Mouse (Mus musculus) myocyte (in vitro differentiated cells): Measurements from ENCODE around the gene Ctps. TPM values are rescaled to one million over a fixed set of nuclear protein-coding genes. Genes with fewer than 3 reads are reported as not detected.

Experiments
- H3K27me3 ChIP-seq: one replicate; pipeline ENCODE4 v1.6.1; 2011; ENCODE audit not compliant: control insufficient read depth, insufficient read depth, insufficient read length
- H3K36me3 ChIP-seq: one replicate; pipeline ENCODE4 v1.6.1; 2011; ENCODE audit not compliant: control insufficient read depth, insufficient read depth
- H3K4me2 ChIP-seq: one replicate; pipeline ENCODE4 v1.6.1; 2011; ENCODE audit warnings: low read depth, control low read depth
- H3K4me3 ChIP-seq: one replicate; pipeline ENCODE4 v1.5.1; 2011; ENCODE audit warnings: mild to moderate bottlenecking, control low read depth, moderate library complexity
- H3K79me2 ChIP-seq: one replicate; pipeline ENCODE4 v1.6.1; 2011; ENCODE audit not compliant: control insufficient read depth, insufficient read depth
- H3ac ChIP-seq: one replicate; pipeline ENCODE4 v1.6.1; 2011; ENCODE audit not compliant: control insufficient read depth, insufficient read length
- CEBPB ChIP-seq: IDR thresholded peaks from 2 replicates; pipeline ENCODE4 v1.6.1; 2011; ENCODE audit warnings: mild to moderate bottlenecking, moderate library complexity; ENCODE audit not compliant: poor library complexity, insufficient read depth, severe bottlenecking
- E2F4 ChIP-seq: IDR thresholded peaks from one replicate; pipeline ENCODE4 v1.6.1; 2011; ENCODE audit warnings: mild to moderate bottlenecking, control low read depth, moderate library complexity; ENCODE audit not compliant: insufficient read depth
- MAX ChIP-seq: IDR thresholded peaks from one replicate; pipeline ENCODE4 v1.6.1; 2011; ENCODE audit warnings: low read depth, mild to moderate bottlenecking, control low read depth
- MYOD1 ChIP-seq, 3 experiments: IDR thresholded peaks; one replicate each; pipeline ENCODE4 v1.6.1; 2011; ENCODE audit warnings: control low read depth in 2 of 3, low read depth in 2 of 3, mild to moderate bottlenecking in 2 of 3, moderate library complexity in 1 of 3; ENCODE audit not compliant: insufficient read length in 2 of 3, control insufficient read depth in 1 of 3
- MYOG ChIP-seq, 3 experiments: IDR thresholded peaks; one replicate each; pipeline ENCODE4 v1.6.1; 2011; ENCODE audit warnings: control low read depth in 2 of 3, low read depth in 2 of 3, mild to moderate bottlenecking in 2 of 3; ENCODE audit not compliant: insufficient read length in 2 of 3, control insufficient read depth in 1 of 3, insufficient read depth in 1 of 3
- POLR2A ChIP-seq: IDR thresholded peaks from one replicate; pipeline ENCODE4 v1.6.1; 2011; ENCODE audit warnings: low read depth, mild to moderate bottlenecking, control low read depth, moderate library complexity; ENCODE audit not compliant: insufficient read length
- POLR2AphosphoS2 ChIP-seq: IDR thresholded peaks from one replicate; pipeline ENCODE4 v1.6.1; 2011; ENCODE audit warnings: low read depth, control low read depth; ENCODE audit not compliant: insufficient read length
- REST ChIP-seq: IDR thresholded peaks from one replicate; pipeline ENCODE4 v1.6.1; 2011; ENCODE audit warnings: mild to moderate bottlenecking, control low read depth, moderate library complexity; ENCODE audit not compliant: insufficient read depth, insufficient read length
- SRF ChIP-seq: IDR thresholded peaks from one replicate; pipeline ENCODE4 v1.6.1; 2011; ENCODE audit warnings: low read depth; ENCODE audit not compliant: control insufficient read depth, insufficient read length
- TCF12 ChIP-seq: IDR thresholded peaks from one replicate; pipeline ENCODE4 v1.6.1; 2011; ENCODE audit warnings: mild to moderate bottlenecking, control low read depth; ENCODE audit not compliant: poor library complexity, insufficient read depth, severe bottlenecking
- TCF3 ChIP-seq: IDR thresholded peaks from one replicate; pipeline ENCODE4 v1.6.1; 2011; ENCODE audit warnings: low read depth, control low read depth; ENCODE audit not compliant: insufficient read length
- USF1 ChIP-seq: IDR thresholded peaks from one replicate; pipeline ENCODE4 v1.6.1; 2011; ENCODE audit warnings: low read depth, mild to moderate bottlenecking, control low read depth, moderate library complexity
- polyA plus RNA-seq: library from polyadenylated mRNA; unstranded; fragments of >200 nt; fragmentation: generic; extraction: Trizol; gene quantifications from one replicate; pipeline ENCODE4 v1.2.1, GENCODE M21; 2012; ENCODE audit warnings: missing spikeins

Ctps gene
- polyA plus RNA-seq = 38.8 TPM

DNA sequence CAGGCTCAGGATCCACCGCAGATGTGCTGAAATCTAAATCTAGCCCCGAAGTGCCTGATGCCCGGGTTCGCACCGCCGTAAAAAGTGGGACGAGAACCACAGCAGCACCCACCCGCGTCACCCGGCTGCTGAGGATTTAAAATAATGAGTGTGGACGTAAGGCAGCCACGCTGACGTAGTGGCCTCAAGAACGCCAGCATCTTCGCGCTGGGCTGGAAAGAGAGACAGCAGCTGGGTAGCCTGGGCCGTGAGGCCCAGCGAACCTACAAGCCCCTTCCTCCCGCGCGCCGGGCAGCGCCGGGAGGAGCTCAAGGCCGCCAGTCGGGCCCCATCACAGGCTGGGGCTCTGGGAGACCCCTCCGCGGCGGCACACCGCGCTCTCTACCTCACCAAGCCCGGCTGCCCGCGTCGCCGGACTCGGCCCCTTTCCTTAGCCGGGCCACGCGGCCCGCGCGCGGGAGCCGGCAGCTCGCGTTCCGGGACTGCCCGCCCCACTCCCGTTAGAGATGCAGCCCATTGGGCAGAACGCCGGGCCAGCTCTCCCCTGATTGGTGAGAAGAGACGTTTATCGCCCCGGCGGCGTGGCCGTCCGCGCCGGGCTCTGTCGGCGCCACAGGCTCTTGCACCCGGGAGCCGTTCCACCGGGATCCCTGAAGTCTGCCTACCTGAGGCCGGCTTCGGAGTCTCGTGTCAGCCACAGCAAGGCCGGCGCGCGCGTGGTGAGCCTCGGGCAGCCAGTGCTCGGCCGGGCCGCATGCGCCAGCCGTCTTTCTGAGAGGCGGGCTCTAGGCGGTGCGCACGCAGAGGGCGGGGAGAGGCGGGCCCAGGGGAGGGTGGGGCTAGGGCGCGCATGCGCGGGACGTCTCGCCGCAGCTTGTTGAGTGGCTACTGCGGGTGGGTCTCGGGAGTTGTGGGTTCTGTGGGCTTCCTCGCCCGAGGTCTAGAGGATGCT, at the start of gene Ctps:
Gene Ctps, minus strand, starts transcription at position 791 of the 952 bp plus-strand sequence.
- Histone ChIP-seq H3K4me3 (peak within 1 kb of the TSS; percentile 53), H3ac (peak within 1 kb of the TSS; percentile 84), H3K27me3 (no peaks in the 10 kb centered on the region), H3K4me2 (peak within 1 kb of the TSS; percentile 98), H3K79me2 (peaks cover 48% of the 10 kb centered on the region), H3K36me3 (peaks cover 7% of the 10 kb centered on the region)
- TF ChIP-seq REST (no peak), POLR2A (peak; percentile 89), TCF3 (no peak), CEBPB (no peak), SRF (no peak), MYOD1 (IDR thresholded peaks at IDR 0.05; ENCODE audit: control insufficient read depth in 1 of 3, insufficient read length in 2 of 3, low read depth in 2 of 3) (peak in 1 of 3 experiments; percentile 34), POLR2AphosphoS2 (peak; percentile 91), E2F4 (peak; percentile 45), TCF12 (no peak), USF1 (no peak), MAX (no peak), MYOG (IDR thresholded peaks at IDR 0.05; ENCODE audit: control insufficient read depth in 1 of 3, insufficient read depth in 1 of 3, insufficient read length in 2 of 3, low read depth in 2 of 3) (peak in 1 of 3 experiments; percentile 49)

DNA sequence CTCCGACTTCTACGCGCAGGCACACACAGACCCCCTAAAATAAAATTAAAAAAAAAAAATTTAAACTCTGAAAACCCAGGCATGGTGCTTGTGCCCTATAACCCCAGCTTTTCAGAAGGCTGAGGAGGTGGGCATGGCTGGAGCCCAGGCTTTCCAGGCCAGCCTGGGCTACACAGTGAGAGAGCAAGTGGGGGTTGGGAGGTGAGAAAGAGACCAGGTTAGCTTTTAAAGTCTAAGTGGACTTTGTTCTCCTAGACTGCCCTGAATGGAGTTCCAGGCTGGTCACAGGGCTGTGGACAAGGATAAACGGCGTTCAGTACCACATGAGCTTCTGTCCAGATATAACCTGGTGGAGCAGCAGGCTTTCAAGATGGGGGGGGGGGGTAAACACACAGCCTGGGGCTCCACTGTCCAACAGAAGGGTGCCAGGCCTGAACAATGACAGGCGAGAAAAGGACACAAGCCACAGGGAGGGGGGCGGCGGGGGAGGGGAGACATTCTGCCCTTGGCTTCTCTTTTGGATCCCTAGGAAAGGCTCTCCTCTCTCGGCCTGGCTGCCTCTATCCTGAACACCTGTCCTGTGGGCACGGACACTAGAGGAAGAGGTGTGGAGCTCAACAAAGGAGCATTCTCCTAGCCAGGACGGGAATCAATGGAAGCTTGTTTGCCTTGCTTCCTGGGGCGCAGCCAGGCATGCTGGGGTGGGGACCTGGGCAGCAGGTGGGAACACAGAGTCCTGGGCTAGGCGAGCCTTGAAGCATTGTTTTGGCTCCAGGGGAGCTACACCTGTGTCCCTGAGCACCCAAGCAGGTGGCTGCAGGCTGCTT, 46.3 kb upstream of the Ctps start:
- no peak for TF ChIP-seq REST
- TF ChIP-seq MYOG (IDR thresholded peaks at IDR 0.05; ENCODE audit: control insufficient read depth in 1 of 3, insufficient read depth in 1 of 3, insufficient read length in 2 of 3, low read depth in 2 of 3) = no peak
- TF ChIP-seq POLR2A = no peak
- no peak for TF ChIP-seq USF1
- TF ChIP-seq POLR2AphosphoS2 = no peak
- H3K79me2 ChIP-seq = no peaks in the 10 kb centered on the region
- H3K27me3 ChIP-seq = peaks cover 7% of the 10 kb centered on the region
- no peak overlapping the region for H3ac ChIP-seq
- no peak overlapping the region for H3K4me2 ChIP-seq
- no peak overlapping the region for H3K4me3 ChIP-seq
- no peaks in the 10 kb centered on the region for H3K36me3 ChIP-seq

- TF ChIP-seq SRF (peak; percentile 90), TCF12 (no peak)
- H3K27me3 ChIP-seq = peaks cover 7% of the 10 kb centered on the region
- H3K36me3 ChIP-seq = no peaks in the 10 kb centered on the region
- no peak overlapping the region for H3K4me2 ChIP-seq
- H3ac ChIP-seq = no peak overlapping the region
- no peak overlapping the region for H3K4me3 ChIP-seq
- H3K79me2 ChIP-seq = no peaks in the 10 kb centered on the region
These were observed 45.5 kb upstream of the Ctps start for GRCm38 (mm10) chr4:120615528-120616081.

DNA sequence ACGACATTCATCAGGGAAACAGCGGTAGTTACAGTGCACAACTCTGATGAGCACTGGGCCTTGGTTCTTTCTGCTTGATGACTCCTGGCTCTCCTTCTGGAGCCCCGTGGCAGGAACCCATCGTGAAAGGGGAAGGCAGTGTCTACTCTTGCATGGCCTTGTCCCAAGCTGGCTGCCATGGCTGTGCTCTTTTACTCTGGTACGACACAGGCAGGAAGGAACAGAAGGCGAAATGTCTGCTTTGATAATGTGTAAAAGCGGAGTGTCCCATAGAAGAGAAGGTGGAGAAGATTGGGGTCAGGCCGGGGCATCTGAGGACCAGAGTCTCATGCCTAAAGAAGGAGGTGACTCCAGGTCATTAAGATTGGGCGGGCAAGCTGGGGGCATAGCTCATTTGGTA, 44.6 kb upstream of the Ctps start:
- H3K79me2 ChIP-seq = no peaks in the 10 kb centered on the region
- TF ChIP-seq POLR2A (no peak), REST (no peak), TCF3 (no peak), CEBPB (no peak)
- H3K4me3 ChIP-seq = no peak overlapping the region
- no peaks in the 10 kb centered on the region for H3K36me3 ChIP-seq
- no peak overlapping the region for H3K4me2 ChIP-seq
- peaks cover 4% of the 10 kb centered on the region for H3K27me3 ChIP-seq
- no peak overlapping the region for H3ac ChIP-seq
